Comparison of ENCODE assay signal across 7 mouse cellular contexts in the genomic region with DNA sequence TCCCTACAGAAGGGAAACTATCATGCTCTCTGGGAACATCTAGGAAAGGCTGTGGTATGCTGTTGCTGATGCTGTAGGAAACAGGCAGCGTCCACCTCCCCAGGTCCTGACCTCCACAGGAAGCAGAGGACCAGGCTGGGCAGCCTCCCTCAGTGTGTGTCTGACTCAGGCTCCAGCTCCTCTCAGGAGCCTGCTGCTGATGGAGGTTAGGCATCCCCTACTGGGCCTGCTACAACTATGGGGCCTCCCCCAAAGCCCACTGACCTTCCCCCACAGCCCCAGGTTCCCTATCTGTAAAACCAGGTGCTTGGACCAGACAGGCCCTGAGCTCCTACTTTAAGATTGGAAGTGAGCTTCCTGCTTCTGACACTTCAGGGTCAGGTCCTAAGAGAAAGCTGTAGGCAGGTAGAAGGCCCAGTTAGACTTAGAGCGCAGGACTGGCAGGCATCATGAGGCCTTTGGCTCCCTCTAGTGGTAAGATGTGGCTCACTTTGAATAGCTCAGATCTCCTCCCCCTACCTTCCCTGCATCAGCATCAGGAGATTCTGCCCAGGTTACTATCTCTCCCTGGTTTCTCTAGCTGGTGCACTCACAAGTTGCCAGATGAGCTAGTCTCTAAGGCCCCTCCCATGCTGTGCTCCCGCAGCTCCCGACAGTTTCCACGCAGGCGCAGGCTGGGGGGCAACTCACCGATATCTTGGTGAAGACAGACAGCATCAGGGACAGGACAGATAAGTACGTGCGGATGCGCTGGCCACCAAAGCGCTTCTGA. TPM values are rescaled to one million over a fixed set of nuclear protein-coding genes. Genes with fewer than 3 reads are reported as not detected.
DNase-seq lines count a peak whose midpoint lies in the region; ATAC-seq and TF ChIP-seq lines count a peak whose summit lies in the region.

No protein-coding gene starts in this region.

- peak; percentile 70 for DNase-seq in gastrocnemius, adult 2 months
- peak; percentile 85 for DNase-seq in hindlimb bud, embryonic 11.5 days (ENCODE audit: extremely low spot score, low read depth, low spot score)
- DNase-seq in left cerebral cortex, adult 18-20 months (ENCODE audit: low spot score in 2 of 2): peak; percentile 75 to 78
- peak; percentile 93 for DNase-seq in lung, postnatal 36 days
- peak; percentile 65 for DNase-seq in right cerebral cortex, postnatal 25 days

- peak; percentile 76 for ATAC-seq in activated CD4-positive, CD25-positive, alpha-beta regulatory T cell, adult 4 months
- peak; percentile 88 for ATAC-seq in common myeloid progenitor, adult 5-6 weeks (replicated peaks; ENCODE audit: low read depth, poor library complexity, severe bottlenecking)

- no peak overlapping the region for H3K27ac ChIP-seq in gastrocnemius, adult 2 months

- intact Hi-C loops in gastrocnemius, adult 2 months (cut with DNase I): loop anchor here (1.0 to 5.0 kb wide), 5 partner anchors 48 to 612 kb away; no protein-coding TSS in a partner anchor

- no peak overlapping the region for H3K4me3 ChIP-seq in gastrocnemius, adult 2 months

- TF ChIP-seq CTCF in gastrocnemius, adult 2 months (IDR thresholded peaks at IDR 0.05): peak; percentile 95; the same call in 1 of the 2 replicates

RNA-seq across cellular contexts. Expression of gene Slc5a10, which starts 6.1 kb away (rescaled TPM):
- polyA plus RNA-seq in activated CD4-positive, CD25-positive, alpha-beta regulatory T cell, adult 4 months (2017; shearing (Covaris generic)): not detected
- total RNA-seq in common myeloid progenitor, adult 5-6 weeks (2017): not detected in 2 replicates
- total RNA-seq in gastrocnemius, adult 2 months (2021): not detected
- total RNA-seq in left cerebral cortex, adult 18-20 months (2021): under 1 TPM in 1 of 2 experiments, not detected in 1; 0.19 TPM

RNA-seq across cellular contexts. Expression of gene Fam83g, which starts 30.6 kb away (rescaled TPM):
- polyA plus RNA-seq in activated CD4-positive, CD25-positive, alpha-beta regulatory T cell, adult 4 months (2017; shearing (Covaris generic)): under 1 TPM; 0.24 to 0.40 TPM
- total RNA-seq in common myeloid progenitor, adult 5-6 weeks (2017): not detected in 2 replicates
- total RNA-seq in gastrocnemius, adult 2 months (2021): under 1 TPM; 0.28 to 0.33 TPM
- under 1 TPM in 1 of 2 experiments, not detected in 1; 0.12 TPM for total RNA-seq in left cerebral cortex, adult 18-20 months (2021)

RNA-seq across cellular contexts. Expression of gene Prpsap2, which starts 47.4 kb away (rescaled TPM):
- polyA plus RNA-seq in activated CD4-positive, CD25-positive, alpha-beta regulatory T cell, adult 4 months (2017; shearing (Covaris generic)): 10 to 100 TPM; 19.6 to 28.4 TPM
- total RNA-seq in common myeloid progenitor, adult 5-6 weeks (2017): 32.4 and 37.5 TPM in 2 replicates
- total RNA-seq in gastrocnemius, adult 2 months (2021): 1 to 10 TPM; 4.4 to 4.5 TPM
- total RNA-seq in left cerebral cortex, adult 18-20 months (2021): 10 to 100 TPM; 37.8 to 40.0 TPM
